Mouse (Mus musculus) stomach, embryonic 14.5 days (tissue): ENCODE measurements at regions not wholly inside any gene's neighbourhood (a gene's known extent, or its start where the extent isn't known, plus 50 kb on each side); places are given as distances from the start of the nearest gene placed in this dataset.

Experiments used
- ATAC-seq: fragments of 200-750 bp; cut with Nextera tagmentation; 2 replicates; pipeline ENCODE4 v1.8.0; 2017; ENCODE audit warnings: low read depth, moderate TSS enrichment; ENCODE audit not compliant: insufficient number of reproducible peaks, insufficient read depth, low FRiP score
- H3K27ac ChIP-seq: fragments of 300-500 bp; sonication (generic); 2 replicates; pipeline ENCODE4 v1.5.1; 2014; ENCODE audit warnings: mild to moderate bottlenecking, low read length, moderate library complexity, mixed read lengths
- H3K27me3 ChIP-seq: fragments of 300-500 bp; sonication (generic); 2 replicates; pipeline ENCODE4 v1.6.1; 2014; ENCODE audit warnings: low read length, control low read depth, mixed read lengths; ENCODE audit not compliant: control insufficient read depth, insufficient read depth
- H3K36me3 ChIP-seq: fragments of 300-500 bp; sonication (generic); 2 replicates; pipeline ENCODE4 v1.6.1; 2014; ENCODE audit warnings: mild to moderate bottlenecking, control low read depth, low read length, moderate library complexity, mixed read lengths; ENCODE audit not compliant: control insufficient read depth, insufficient read depth
- H3K4me1 ChIP-seq: fragments of 300-500 bp; sonication (generic); 2 replicates; pipeline ENCODE4 v1.6.1; 2014; ENCODE audit warnings: low read length, control low read depth, mixed read lengths; ENCODE audit not compliant: control insufficient read depth, insufficient read depth
- H3K4me2 ChIP-seq: fragments of 300-500 bp; sonication (generic); replicated peaks from 2 replicates; pipeline ENCODE4 v1.6.1; 2014; ENCODE audit warnings: low read depth, low read length, control low read depth
- H3K4me3 ChIP-seq: fragments of 300-500 bp; sonication (generic); 2 replicates; pipeline ENCODE4 v1.5.1; 2014; ENCODE audit warnings: low read depth, low read length, control low read depth
- H3K9ac ChIP-seq: fragments of 300-500 bp; sonication (generic); replicated peaks from 2 replicates; pipeline ENCODE4 v1.6.1; 2014; ENCODE audit warnings: low read depth, mild to moderate bottlenecking, control low read depth, low read length, moderate library complexity, mixed read lengths
- H3K9me3 ChIP-seq: fragments of 300-500 bp; sonication (generic); 2 replicates; pipeline ENCODE4 v1.6.1; 2016; ENCODE audit warnings: low read depth, low read length, control low read depth; ENCODE audit not compliant: control insufficient read depth
- WGBS: fragments of 180-500 bp; shearing (Covaris S2); extraction: QIAGEN DNeasy Blood & Tissue Kit; methylation state at CpG from one replicate; pipeline ENCODE4 v1.1.7; 2014; 5-methylcytosine and 5-hydroxymethylcytosine counted together

GRCm38 (mm10) chr12:79955501-79955900, 157.3 kb downstream of the Zfp36l1 start:
- no peaks in the 10 kb centered on the region; the same call in 1 of the 2 replicates for H3K4me1 ChIP-seq
- 86% methylated on average over 2 of the region's 2 CpGs for whole genome bisulfite sequencing
- ATAC-seq = no peak
- H3K27me3 ChIP-seq = no peaks in the 10 kb centered on the region
- no peak overlapping the region for H3K4me2 ChIP-seq
- no peak overlapping the region for H3K27ac ChIP-seq
- no peaks in the 10 kb centered on the region for H3K36me3 ChIP-seq
- no peaks in the 10 kb centered on the region for H3K9me3 ChIP-seq
- no peak overlapping the region for H3K4me3 ChIP-seq
- no peak overlapping the region for H3K9ac ChIP-seq

- H3K9ac ChIP-seq = no peak overlapping the region
- H3K36me3 ChIP-seq = no peaks in the 10 kb centered on the region
- peaks cover 24% of the 10 kb centered on the region for H3K4me1 ChIP-seq
- H3K4me2 ChIP-seq = no peak overlapping the region
- H3K27me3 ChIP-seq = no peaks in the 10 kb centered on the region
- H3K9me3 ChIP-seq = no peaks in the 10 kb centered on the region
- 84% methylated on average over 7 of the region's 7 CpGs for WGBS
- H3K4me3 ChIP-seq = no peak overlapping the region
- no peak overlapping the region for H3K27ac ChIP-seq
- ATAC-seq = no peak
These were observed 162.2 kb downstream of the Zfp36l1 start for GRCm38 (mm10) chr12:79950579-79951112.

GRCm38 (mm10) chr12:79949101-79949824, 163.6 kb downstream of the Zfp36l1 start:
- peaks cover 38% of the 10 kb centered on the region for H3K4me1 ChIP-seq
- ATAC-seq = peak; percentile 82; the same call in 1 of the 2 replicates
- H3K4me3 ChIP-seq = no peak overlapping the region
- WGBS = 26% methylated on average over 14 of the region's 14 CpGs
- peak overlapping the region; percentile 94 for H3K27ac ChIP-seq
- H3K36me3 ChIP-seq = no peaks in the 10 kb centered on the region
- H3K9me3 ChIP-seq = no peaks in the 10 kb centered on the region
- H3K27me3 ChIP-seq = no peaks in the 10 kb centered on the region
- no peak overlapping the region for H3K4me2 ChIP-seq
- H3K9ac ChIP-seq = no peak overlapping the region

- Histone ChIP-seq H3K4me1 (peaks cover 55% of the 10 kb centered on the region), H3K4me3 (no peak overlapping the region), H3K9me3 (no peaks in the 10 kb centered on the region), H3K9ac (no peak overlapping the region), H3K4me2 (no peak overlapping the region), H3K27me3 (no peaks in the 10 kb centered on the region), H3K27ac (peak overlapping the region; percentile 94; the same call in 1 of the 2 replicates), H3K36me3 (no peaks in the 10 kb centered on the region)
- 70% methylated on average over 4 of the region's 4 CpGs for WGBS
- no peak for ATAC-seq
These were observed 165.2 kb downstream of the Zfp36l1 start for GRCm38 (mm10) chr12:79947574-79947973.

- H3K27me3 ChIP-seq = no peaks in the 10 kb centered on the region
- ATAC-seq = no peak
- H3K27ac ChIP-seq = 0 out of 2 replicates have a peak overlapping the region, but pooled peaks have one; percentile 0
- no peaks in the 10 kb centered on the region for H3K36me3 ChIP-seq
- no peak overlapping the region for H3K9ac ChIP-seq
- no peak overlapping the region for H3K4me3 ChIP-seq
- no peaks in the 10 kb centered on the region for H3K9me3 ChIP-seq
- peaks cover 59% of the 10 kb centered on the region for H3K4me1 ChIP-seq
- WGBS = 84% methylated on average over 10 of the region's 10 CpGs
- H3K4me2 ChIP-seq = no peak overlapping the region
These were observed 166.0 kb downstream of the Zfp36l1 start for GRCm38 (mm10) chr12:79946777-79947176.

GRCm38 (mm10) chr12:79945899-79946298, 166.9 kb downstream of the Zfp36l1 start:
- H3K9ac ChIP-seq = no peak overlapping the region
- WGBS = 75% methylated on average over 4 of the region's 4 CpGs

GRCm38 (mm10) chr12:79944714-79945493, 167.9 kb downstream of the Zfp36l1 start:
- WGBS = 3% methylated on average over 6 of the region's 6 CpGs

More at GRCm38 (mm10) chr12:79945899-79946298, 166.9 kb downstream of the Zfp36l1 start:
- Histone ChIP-seq H3K27ac (peak overlapping the region; percentile 97), H3K4me3 (no peak overlapping the region), H3K36me3 (no peaks in the 10 kb centered on the region), H3K4me2 (no peak overlapping the region), H3K9me3 (no peaks in the 10 kb centered on the region), H3K27me3 (no peaks in the 10 kb centered on the region), H3K4me1 (peaks cover 59% of the 10 kb centered on the region)
- no peak for ATAC-seq

GRCm38 (mm10) chr12:79944090-79944489, 168.7 kb downstream of the Zfp36l1 start:
- ATAC-seq = no peak
- 59% methylated on average over 10 of the region's 10 CpGs for WGBS

More at GRCm38 (mm10) chr12:79944714-79945493, 167.9 kb downstream of the Zfp36l1 start:
- Histone ChIP-seq H3K4me2 (no peak overlapping the region), H3K4me3 (no peak overlapping the region), H3K27ac (peak overlapping the region; percentile 97), H3K4me1 (peaks cover 59% of the 10 kb centered on the region), H3K36me3 (no peaks in the 10 kb centered on the region), H3K9me3 (no peaks in the 10 kb centered on the region), H3K27me3 (no peaks in the 10 kb centered on the region), H3K9ac (no peak overlapping the region)
- ATAC-seq = peak; percentile 91

More at GRCm38 (mm10) chr12:79944090-79944489, 168.7 kb downstream of the Zfp36l1 start:
- Histone ChIP-seq H3K36me3 (no peaks in the 10 kb centered on the region), H3K27ac (peak overlapping the region; percentile 97), H3K4me3 (no peak overlapping the region), H3K9me3 (no peaks in the 10 kb centered on the region), H3K4me1 (peaks cover 55% of the 10 kb centered on the region), H3K27me3 (no peaks in the 10 kb centered on the region), H3K9ac (no peak overlapping the region), H3K4me2 (no peak overlapping the region)
